Mouse (Mus musculus): ENCODE results near the gene Otulin. TPM values are rescaled to one million over a fixed set of nuclear protein-coding genes. Genes with fewer than 3 reads are reported as not detected.
A peak's percentile ranks its signal among the peaks of the same experiment; 100 is the strongest.

Otulin gene
- total and polyA plus RNA-seq, 3 experiments, result 65.5 to 70.6 TPM; not detected in 1

DNA sequence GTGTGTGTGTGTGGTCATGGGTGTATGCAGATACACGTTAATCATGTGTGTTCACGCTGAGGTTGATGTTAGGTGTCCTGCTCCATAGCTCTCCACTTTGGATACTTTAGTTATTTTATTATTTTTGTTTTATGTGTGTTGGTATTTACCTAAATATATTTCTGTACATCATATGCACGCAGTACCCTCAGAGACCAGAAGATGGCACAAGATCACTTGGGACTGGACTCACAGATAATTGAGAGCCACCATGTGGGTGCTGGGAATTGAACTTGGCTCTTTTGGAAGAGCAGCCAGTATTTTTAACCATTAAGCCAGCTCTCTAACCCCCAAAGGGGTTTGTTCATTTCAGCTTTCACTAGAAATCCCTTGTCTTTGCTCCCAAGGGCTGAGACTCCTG lies 48.1 kb downstream of the Otulin start:
- Histone ChIP-seq H3K9ac (ENCODE audit: control insufficient read depth, low read depth, low read length, poor library complexity, severe bottlenecking) (no peak overlapping the region), H3K36me3 (ENCODE audit: control insufficient read depth in 1 of 2, insufficient read depth in 2 of 2, low read length in 2 of 2) (no peaks in the 10 kb centered on the region), H3K9me3 (replicated peaks; ENCODE audit: insufficient read depth, low read length) (no peaks in the 10 kb centered on the region), H3K79me2 (ENCODE audit: control insufficient read depth, insufficient read depth, low read length, poor library complexity) (no peaks in the 10 kb centered on the region), H3K27me3 (ENCODE audit: control insufficient read depth in 1 of 2, insufficient read depth in 2 of 2, low read length in 2 of 2) (no peaks in the 10 kb centered on the region), H3K4me1 (ENCODE audit: control insufficient read depth in 1 of 2, insufficient read depth in 2 of 2, low read length in 2 of 2) (no peaks in the 10 kb centered on the region), H3K27ac (ENCODE audit: control insufficient read depth, low read depth, low read length) (no peak overlapping the region), H3K4me3 (ENCODE audit: control insufficient read depth in 1 of 2, insufficient read depth in 1 of 2, low read depth in 2 of 2, low read length in 2 of 2) (no peak overlapping the region)
- peak; percentile 71 for DNase-seq (ENCODE audit: low read depth, low spot score)
- TF ChIP-seq POLR2AphosphoS5 (IDR thresholded peaks at IDR 0.05; ENCODE audit: borderline replicate concordance, low read depth, low read length) (no peak), SMC3 (IDR thresholded peaks at IDR 0.05; ENCODE audit: low read depth, low read length) (peak; percentile 72), RAD21 (IDR thresholded peaks at IDR 0.05; ENCODE audit: low read depth, low read length) (peak; percentile 67), ZC3H11A (IDR thresholded peaks at IDR 0.05; ENCODE audit: low read depth, low read length) (peak; percentile 37; the same call in 1 of the 2 replicates), CTCF (IDR thresholded peaks at IDR 0.05 in 2 of 3, conservative IDR thresholded peaks at IDR 0.05 in 1 of 3; ENCODE audit: control insufficient read depth in 1 of 3, insufficient read depth in 1 of 3, low read depth in 2 of 3, low read length in 3 of 3, poor library complexity in 1 of 3, severe bottlenecking in 1 of 3) (peak; percentile 38 to 74 (median 61); a peak in 5 of 6 replicates), KAT2A (conservative IDR thresholded peaks at IDR 0.05; ENCODE audit: low read depth, low read length) (no peak)

DNA sequence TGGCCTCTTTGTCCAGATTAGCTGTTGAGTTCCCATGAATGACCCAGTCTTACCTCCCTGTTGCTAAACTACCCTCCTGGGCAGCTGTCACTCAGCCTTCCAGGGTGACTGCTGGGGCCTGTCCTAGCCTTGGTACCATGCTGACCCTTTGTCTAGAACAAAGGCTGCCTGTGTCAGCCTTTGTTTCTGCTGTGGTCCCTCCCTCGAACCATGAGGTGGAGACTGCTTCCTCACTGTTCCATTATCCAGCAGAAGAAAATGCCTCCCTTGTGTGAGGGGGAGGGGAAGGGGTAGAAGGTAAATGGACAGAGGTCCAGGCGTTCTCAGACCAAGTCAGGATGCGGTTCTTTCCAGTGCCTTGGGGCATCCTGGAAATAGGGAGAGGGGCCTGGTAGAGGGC lies 48.9 kb downstream of the Otulin start:
- TF ChIP-seq ELF1 (IDR thresholded peaks at IDR 0.05; ENCODE audit: low read depth, low read length) (no peak), JUND (IDR thresholded peaks at IDR 0.05; ENCODE audit: low read depth, low read length) (no peak), CHD1 (IDR thresholded peaks at IDR 0.05; ENCODE audit: low read depth, low read length) (no peak), CTCF (IDR thresholded peaks at IDR 0.05 in 2 of 3, conservative IDR thresholded peaks at IDR 0.05 in 1 of 3; ENCODE audit: control insufficient read depth in 1 of 3, insufficient read depth in 1 of 3, low read depth in 2 of 3, low read length in 3 of 3, poor library complexity in 1 of 3, severe bottlenecking in 1 of 3) (no peak), TBP (IDR thresholded peaks at IDR 0.05; ENCODE audit: low read depth, low read length) (no peak), TCF12 (IDR thresholded peaks at IDR 0.05; ENCODE audit: low read depth, low read length) (no peak), RAD21 (IDR thresholded peaks at IDR 0.05; ENCODE audit: low read depth, low read length) (no peak), ZMIZ1 (IDR thresholded peaks at IDR 0.05; ENCODE audit: low read depth, low read length) (no peak), MAX (IDR thresholded peaks at IDR 0.05; ENCODE audit: low read length) (no peak), USF2 (IDR thresholded peaks at IDR 0.05; ENCODE audit: borderline replicate concordance in 1 of 2, insufficient read depth in 1 of 2, low read depth in 1 of 2, low read length in 2 of 2) (no peak), NRF1 (IDR thresholded peaks at IDR 0.05; ENCODE audit: insufficient read depth, low read depth, low read length, poor library complexity, severe bottlenecking) (no peak), USF1 (IDR thresholded peaks at IDR 0.05; ENCODE audit: low read depth, low read length) (no peak), ETS1 (IDR thresholded peaks at IDR 0.05; ENCODE audit: low read depth, low read length) (no peak), ZKSCAN1 (IDR thresholded peaks at IDR 0.05; ENCODE audit: low read depth, low read length) (no peak), SIN3A (IDR thresholded peaks at IDR 0.05; ENCODE audit: low read length) (no peak), MYB (IDR thresholded peaks at IDR 0.05; ENCODE audit: low read depth, low read length) (no peak), POLR2AphosphoS2 (IDR thresholded peaks at IDR 0.05; ENCODE audit: low read length) (no peak), MYC (IDR thresholded peaks at IDR 0.05; ENCODE audit: low read depth, low read length) (no peak)
- Histone ChIP-seq H3K27ac (ENCODE audit: control insufficient read depth, low read depth, low read length) (no peak overlapping the region), H3K79me2 (ENCODE audit: control insufficient read depth, insufficient read depth, low read length, poor library complexity) (no peaks in the 10 kb centered on the region), H3K27me3 (ENCODE audit: control insufficient read depth in 1 of 2, insufficient read depth in 2 of 2, low read length in 2 of 2) (no peaks in the 10 kb centered on the region), H3K9ac (ENCODE audit: control insufficient read depth, low read depth, low read length, poor library complexity, severe bottlenecking) (no peak overlapping the region), H3K4me1 (ENCODE audit: control insufficient read depth in 1 of 2, insufficient read depth in 2 of 2, low read length in 2 of 2) (no peaks in the 10 kb centered on the region), H3K36me3 (ENCODE audit: control insufficient read depth in 1 of 2, insufficient read depth in 2 of 2, low read length in 2 of 2) (no peaks in the 10 kb centered on the region), H3K9me3 (replicated peaks; ENCODE audit: insufficient read depth, low read length) (no peaks in the 10 kb centered on the region), H3K4me3 (ENCODE audit: control insufficient read depth in 1 of 2, insufficient read depth in 1 of 2, low read depth in 2 of 2, low read length in 2 of 2) (no peak overlapping the region)
- no peak for DNase-seq (ENCODE audit: low read depth, low spot score)

All from MEL (cell line).